Mouse (Mus musculus) E14TG2a.4 (cell line): ENCODE measurements around the gene 1810013L24Rik.
"Not testable (repeated sequence)": the region's sequence is repeated elsewhere in the genome, so short reads cannot be mapped to it uniquely, and the experiment has no call there.

Experiments used
- H3K27me3 ChIP-seq: 2 replicates; pipeline ENCODE4 v1.6.1; 2014; ENCODE audit warnings: low read length, control low read depth; ENCODE audit not compliant: insufficient read depth
- H3K36me3 ChIP-seq: 2 replicates; pipeline ENCODE4 v1.6.1; 2014; ENCODE audit warnings: low read length, control low read depth; ENCODE audit not compliant: insufficient read depth
- H3K4me1 ChIP-seq: replicated peaks from 2 replicates; pipeline ENCODE4 v1.6.1; 2014; ENCODE audit warnings: low read depth, low read length, control low read depth
- H3K4me3 ChIP-seq: replicated peaks from 2 replicates; pipeline ENCODE4 v1.5.1; 2014; ENCODE audit warnings: mild to moderate bottlenecking, low read length
- H3K9me3 ChIP-seq: 2 replicates; pipeline ENCODE4 v1.6.1; 2014; ENCODE audit warnings: low read length, control low read depth
- CTCF ChIP-seq: conservative IDR thresholded peaks from 2 replicates; pipeline ENCODE4 v1.5.1; 2014; ENCODE audit warnings: low read length
- NANOG ChIP-seq: IDR thresholded peaks from 2 replicates; pipeline ENCODE4 v1.6.1; 2014; ENCODE audit warnings: borderline replicate concordance, low read length, mixed read lengths
- POU5F1 ChIP-seq: IDR thresholded peaks from 2 replicates; pipeline ENCODE4 v1.6.1; 2014; ENCODE audit warnings: low read length, borderline replicate concordance

1810013L24Rik gene

DNA sequence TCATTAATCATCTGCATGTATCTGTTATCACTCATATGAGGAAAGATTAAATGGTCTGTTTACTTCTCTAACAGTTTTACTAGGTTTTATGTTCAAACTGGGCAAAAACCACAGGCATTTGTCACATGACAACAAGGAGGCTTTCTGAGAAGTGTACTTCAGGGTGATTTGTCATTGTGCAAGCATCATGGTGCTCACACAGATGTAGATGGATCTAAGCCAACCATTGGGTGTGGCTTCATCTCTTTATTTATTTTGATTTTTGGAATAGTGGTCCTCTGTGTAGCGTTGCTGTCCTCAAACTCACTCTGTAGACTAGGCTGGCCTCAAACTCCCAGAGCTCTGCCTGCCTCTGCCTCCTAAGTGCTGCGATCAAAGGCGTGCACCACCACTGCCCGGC, 65.4 kb downstream of the 1810013L24Rik start:
- H3K9me3 ChIP-seq: no peaks in the 10 kb centered on the region
- H3K27me3 ChIP-seq: no peaks in the 10 kb centered on the region
- TF ChIP-seq CTCF: no peak
- TF ChIP-seq POU5F1: no peak
- TF ChIP-seq NANOG: no peak
- no peaks in the 10 kb centered on the region for H3K36me3 ChIP-seq
- no peak overlapping the region for H3K4me3 ChIP-seq
- peaks cover 31% of the 10 kb centered on the region for H3K4me1 ChIP-seq

DNA sequence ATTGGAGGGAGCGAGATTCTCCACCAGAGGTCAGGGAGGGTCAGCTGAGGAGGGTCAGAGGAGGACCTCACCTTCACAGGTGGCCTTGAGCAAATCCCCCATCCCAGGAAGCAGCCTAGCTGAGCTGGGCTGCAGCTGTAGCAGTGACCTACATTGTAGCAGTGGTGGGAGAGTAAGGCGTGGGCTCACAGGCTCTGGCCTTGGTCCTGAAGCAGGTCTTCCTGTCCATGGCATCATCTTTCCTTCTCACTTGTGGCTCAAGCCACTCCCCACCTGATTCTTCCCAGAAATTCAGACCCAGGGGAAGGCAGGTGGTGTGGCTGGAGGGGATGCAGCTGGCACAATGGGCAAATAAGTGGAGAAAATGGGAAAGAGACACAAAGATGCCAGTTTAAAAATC, 76.2 kb downstream of the 1810013L24Rik start:
- not testable (repeated sequence) for H3K4me1 ChIP-seq, H3K4me3 ChIP-seq, H3K9me3 ChIP-seq, H3K27me3 ChIP-seq, H3K36me3 ChIP-seq
